Mouse (Mus musculus): Measurements from ENCODE around the gene Olfr764-ps1. TPM values are rescaled to one million over a fixed set of nuclear protein-coding genes. Genes with fewer than 3 reads are reported as not detected.
"Not testable (repeated sequence)": the region's sequence is repeated elsewhere in the genome, so short reads cannot be mapped to it uniquely, and the experiment has no call there.

Olfr764-ps1 gene
- polyA plus RNA-seq (2016; fragmentation: Nextera tagmentation; extraction: Ambion mirVana) = not detected in 2 replicates

DNA sequence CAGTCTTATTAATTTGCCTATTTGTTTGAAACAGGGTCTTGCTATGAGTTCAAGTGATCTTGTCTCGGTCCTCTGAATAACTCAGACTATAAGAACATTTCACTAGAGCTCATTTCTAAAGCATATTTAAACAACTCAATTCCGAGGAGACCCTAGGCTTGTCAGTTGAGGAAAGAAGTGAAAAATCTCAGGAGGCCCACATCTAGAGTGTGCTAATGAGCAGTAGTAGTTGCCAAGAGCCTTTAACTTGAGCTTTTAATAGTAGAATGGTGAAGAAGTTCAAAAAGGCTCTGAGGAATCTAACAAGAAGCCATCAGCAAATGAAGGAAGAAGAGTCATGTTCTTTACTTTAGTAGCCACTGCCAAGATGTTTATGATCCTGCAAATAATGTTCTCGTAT, at the start of gene Olfr764-ps1:
Gene Olfr764-ps1, minus strand, starts transcription at position 101 of the 400 bp plus-strand sequence.
- WGBS = 80% methylated on average over 3 of the region's 3 CpGs

DNA sequence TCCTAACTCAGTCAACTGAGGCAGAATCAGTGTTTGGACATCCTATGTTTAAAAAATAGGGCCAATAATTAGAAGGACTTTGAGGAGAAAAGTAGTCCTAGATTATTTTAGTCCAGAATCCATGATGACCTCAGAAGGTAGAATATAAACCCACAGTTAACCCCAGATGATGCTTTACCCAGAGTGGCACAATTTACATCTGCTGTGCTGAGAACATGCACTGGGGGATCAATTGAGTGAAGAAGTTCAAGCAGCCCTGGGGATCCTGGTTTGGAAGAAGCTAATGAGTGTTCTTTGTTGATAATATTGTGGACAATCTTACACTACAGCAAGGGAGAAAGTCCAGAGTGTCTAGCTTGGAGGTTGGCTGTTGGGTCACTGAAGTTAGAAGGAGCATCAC, 43.1 kb upstream of the Olfr764-ps1 start, which contains the start of gene Olfr767:
Gene Olfr767, minus strand, starts transcription at position 101 of the 400 bp plus-strand sequence.
- H3K36me3 ChIP-seq; ATAC-seq (ENCODE audit: insufficient number of reproducible peaks, insufficient read depth, low FRiP score, low TSS enrichment); H3K27ac ChIP-seq; H3K4me2 ChIP-seq (replicated peaks); H3K9ac ChIP-seq; H3K4me1 ChIP-seq; H3K27me3 ChIP-seq; H3K4me3 ChIP-seq; H3K9me3 ChIP-seq: not testable (repeated sequence)

More for the DNA sequence above, at the start of gene Olfr764-ps1:
- H3K4me1 ChIP-seq = no peaks in the 10 kb centered on the region
- H3K4me3 ChIP-seq = no peak within 1 kb of the TSS
- H3K27ac ChIP-seq = no peak within 1 kb of the TSS
- no peak for ATAC-seq (ENCODE audit: insufficient number of reproducible peaks, insufficient read depth, low FRiP score, low TSS enrichment)
- no peaks in the 10 kb centered on the region for H3K9me3 ChIP-seq
- no peaks in the 10 kb centered on the region for H3K36me3 ChIP-seq
- H3K9ac ChIP-seq = no peak within 1 kb of the TSS
- no peaks in the 10 kb centered on the region for H3K27me3 ChIP-seq
- no peak within 1 kb of the TSS for H3K4me2 ChIP-seq (replicated peaks)

DNA sequence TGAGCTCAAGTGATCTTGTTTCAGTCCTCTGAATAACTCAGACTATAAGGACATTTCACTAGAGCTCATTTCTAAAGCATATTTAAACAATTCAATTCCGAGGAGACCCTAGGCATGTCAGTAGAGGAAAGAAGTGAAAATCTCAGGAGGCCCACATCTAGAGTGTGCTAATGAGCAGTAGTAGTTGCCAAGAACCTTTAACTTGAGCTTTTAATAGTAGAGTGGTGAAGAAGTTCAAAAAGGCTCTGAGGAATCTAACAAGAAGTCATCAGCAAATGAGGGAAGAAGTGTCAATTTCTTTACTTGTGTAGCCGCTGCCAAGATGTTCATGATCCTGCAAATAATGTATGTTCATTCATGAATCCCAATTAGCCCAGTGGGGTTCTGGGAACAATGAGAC, 29.2 kb upstream of the Olfr764-ps1 start, which contains the start of gene Olfr766-ps1:
Gene Olfr766-ps1, minus strand, starts transcription at position 101 of the 400 bp plus-strand sequence.
- Histone ChIP-seq H3K9me3 (no peaks in the 10 kb centered on the region), H3K9ac (no peak within 1 kb of the TSS), H3K27me3 (no peaks in the 10 kb centered on the region), H3K4me3 (no peak within 1 kb of the TSS), H3K4me2 (replicated peaks) (no peak within 1 kb of the TSS), H3K36me3 (no peaks in the 10 kb centered on the region), H3K27ac (no peak within 1 kb of the TSS), H3K4me1 (no peaks in the 10 kb centered on the region)
- ATAC-seq (ENCODE audit: insufficient number of reproducible peaks, insufficient read depth, low FRiP score, low TSS enrichment) = no peak
- 84% methylated on average over 2 of the region's 2 CpGs for WGBS

DNA sequence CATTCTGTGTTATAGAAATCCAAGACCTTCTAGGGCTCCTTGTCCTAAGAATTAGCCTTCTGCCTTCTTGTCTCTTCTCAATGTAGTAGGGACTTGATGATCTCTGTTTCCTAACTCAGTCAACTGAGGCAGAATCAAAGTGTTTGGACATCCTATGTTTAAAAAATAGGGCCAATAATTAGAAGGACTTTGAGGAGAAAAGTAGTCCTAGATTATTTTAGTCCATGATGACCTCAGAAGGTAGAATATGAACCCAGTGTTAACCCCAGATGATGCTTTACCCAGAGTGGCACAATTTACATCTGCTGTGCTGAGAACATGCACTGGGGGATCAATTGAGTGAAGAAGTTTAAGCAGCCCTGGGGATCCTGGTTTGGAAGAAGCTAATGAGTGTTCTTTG, 10.2 kb upstream of the Olfr764-ps1 start, which contains the start of gene Olfr765:
Gene Olfr765, minus strand, starts transcription at position 101 of the 400 bp plus-strand sequence.
- H3K9ac ChIP-seq; H3K36me3 ChIP-seq; H3K4me2 ChIP-seq (replicated peaks); H3K27ac ChIP-seq; H3K4me1 ChIP-seq; H3K9me3 ChIP-seq; H3K4me3 ChIP-seq; H3K27me3 ChIP-seq; ATAC-seq (ENCODE audit: insufficient number of reproducible peaks, insufficient read depth, low FRiP score, low TSS enrichment): not testable (repeated sequence)

DNA sequence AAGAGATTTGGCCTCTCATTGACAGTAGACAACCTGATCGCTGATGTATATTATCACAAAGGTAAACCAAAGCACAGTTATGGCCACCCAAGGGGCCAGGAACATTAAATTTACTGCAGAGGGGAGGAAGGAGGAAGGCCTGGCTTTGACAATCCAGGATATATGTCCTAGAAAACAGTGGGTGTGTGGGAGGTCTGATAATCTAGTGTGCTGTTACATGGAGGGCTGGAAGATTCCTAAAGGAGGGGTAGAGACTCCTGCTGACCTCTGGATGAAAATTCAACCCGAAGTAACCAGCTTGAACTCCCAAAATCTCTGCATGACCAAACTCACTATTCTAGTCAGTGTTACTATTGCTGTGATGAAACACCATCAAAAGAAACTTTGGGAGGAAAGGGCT, 11.4 kb downstream of the Olfr764-ps1 start:
- H3K4me1 ChIP-seq = no peaks in the 10 kb centered on the region
- H3K27me3 ChIP-seq = no peaks in the 10 kb centered on the region
- H3K27ac ChIP-seq = no peak overlapping the region
- no peaks in the 10 kb centered on the region for H3K36me3 ChIP-seq
- WGBS = 82% methylated on average over 2 of the region's 2 CpGs
- no peak overlapping the region for H3K4me3 ChIP-seq
- ATAC-seq (ENCODE audit: insufficient number of reproducible peaks, insufficient read depth, low FRiP score, low TSS enrichment) = no peak
- no peaks in the 10 kb centered on the region for H3K9me3 ChIP-seq
- no peak overlapping the region for H3K4me2 ChIP-seq (replicated peaks)
- no peak overlapping the region for H3K9ac ChIP-seq

DNA sequence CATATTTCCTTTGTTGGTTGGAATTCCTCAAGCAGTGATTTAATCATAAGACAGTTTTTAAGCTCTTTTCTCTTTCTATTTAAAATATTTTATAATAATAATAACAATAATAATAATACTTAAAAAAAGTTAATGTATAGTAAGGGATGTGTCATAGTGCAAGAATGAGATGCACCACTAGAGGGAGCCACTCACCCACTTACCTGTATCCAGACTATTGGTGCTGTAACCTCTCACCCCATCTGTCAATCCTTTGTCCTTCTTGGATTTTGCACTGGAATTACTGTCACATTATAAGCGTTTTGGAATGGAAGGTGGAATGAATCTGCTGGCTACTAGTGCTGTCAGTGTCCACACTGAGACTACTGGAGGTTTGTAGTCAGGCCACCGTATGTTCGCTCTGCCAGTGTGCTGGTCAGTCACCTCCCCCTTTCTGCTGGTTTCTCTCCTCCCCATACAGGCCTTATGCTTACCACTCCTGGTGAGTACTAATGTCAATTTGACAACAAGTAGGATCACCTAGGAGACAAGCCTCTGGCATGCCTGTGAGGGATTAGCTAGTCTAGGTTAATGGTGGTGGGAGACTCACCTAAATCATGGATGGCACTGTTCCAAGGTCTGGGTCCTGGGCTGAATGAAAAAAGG, 13.6 kb downstream of the Olfr764-ps1 start:
- Histone ChIP-seq H3K9me3 (no peaks in the 10 kb centered on the region), H3K4me2 (replicated peaks) (no peak overlapping the region), H3K9ac (no peak overlapping the region), H3K27ac (no peak overlapping the region), H3K27me3 (no peaks in the 10 kb centered on the region), H3K4me3 (no peak overlapping the region), H3K4me1 (no peaks in the 10 kb centered on the region), H3K36me3 (no peaks in the 10 kb centered on the region)
- 61% methylated on average over 3 of the region's 3 CpGs for WGBS
- no peak for ATAC-seq (ENCODE audit: insufficient number of reproducible peaks, insufficient read depth, low FRiP score, low TSS enrichment)

DNA sequence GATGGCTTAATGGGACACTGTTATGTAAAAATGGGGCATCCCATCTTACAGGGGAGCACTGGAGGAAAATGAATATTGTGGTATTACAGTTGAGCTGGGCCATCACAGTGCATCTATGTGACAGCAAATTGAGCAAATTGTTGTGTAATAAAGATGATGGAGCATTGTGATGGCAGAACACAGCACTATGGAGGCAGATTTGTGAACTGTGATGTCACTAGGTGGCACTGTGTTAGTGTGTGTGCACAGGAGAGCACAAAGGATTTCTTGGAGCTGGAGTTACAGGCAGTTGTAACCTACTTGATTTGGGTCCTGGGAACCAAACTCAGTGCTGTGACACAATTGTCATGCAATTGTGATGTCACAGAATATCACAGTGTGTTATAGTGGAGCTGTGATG, 16.4 kb downstream of the Olfr764-ps1 start:
- ATAC-seq (ENCODE audit: insufficient number of reproducible peaks, insufficient read depth, low FRiP score, low TSS enrichment) = no peak

DNA sequence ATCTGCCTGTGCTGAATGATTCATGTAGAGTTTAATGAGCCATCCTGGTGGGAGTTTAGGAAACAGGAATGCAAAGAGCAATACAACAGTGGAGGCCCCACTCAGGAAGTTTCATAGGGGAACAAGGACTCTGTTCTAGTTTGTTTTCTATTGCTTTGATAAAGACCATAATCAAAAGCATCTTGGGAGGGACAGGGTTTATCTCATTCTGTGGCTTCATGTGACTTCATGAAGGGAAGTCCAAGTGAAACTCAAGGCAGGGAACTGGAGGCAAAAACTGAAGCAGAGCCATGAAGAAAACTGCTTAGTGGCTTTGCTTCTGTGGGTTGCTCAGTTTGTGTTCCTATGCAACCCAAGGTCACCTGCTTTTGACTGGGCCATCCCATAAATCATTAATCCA, 25.2 kb downstream of the Olfr764-ps1 start:
- no peak for ATAC-seq (ENCODE audit: insufficient number of reproducible peaks, insufficient read depth, low FRiP score, low TSS enrichment)
- Histone ChIP-seq H3K36me3 (no peaks in the 10 kb centered on the region), H3K4me1 (no peaks in the 10 kb centered on the region), H3K4me3 (no peak overlapping the region), H3K4me2 (replicated peaks) (no peak overlapping the region), H3K9ac (no peak overlapping the region), H3K9me3 (no peaks in the 10 kb centered on the region), H3K27me3 (no peaks in the 10 kb centered on the region), H3K27ac (no peak overlapping the region)

More for the DNA sequence above, 16.4 kb downstream of the Olfr764-ps1 start:
- Histone ChIP-seq H3K4me3 (no peak overlapping the region), H3K9me3 (no peaks in the 10 kb centered on the region), H3K27ac (no peak overlapping the region), H3K9ac (no peak overlapping the region), H3K4me1 (no peaks in the 10 kb centered on the region), H3K27me3 (no peaks in the 10 kb centered on the region), H3K4me2 (replicated peaks) (no peak overlapping the region), H3K36me3 (no peaks in the 10 kb centered on the region)

DNA sequence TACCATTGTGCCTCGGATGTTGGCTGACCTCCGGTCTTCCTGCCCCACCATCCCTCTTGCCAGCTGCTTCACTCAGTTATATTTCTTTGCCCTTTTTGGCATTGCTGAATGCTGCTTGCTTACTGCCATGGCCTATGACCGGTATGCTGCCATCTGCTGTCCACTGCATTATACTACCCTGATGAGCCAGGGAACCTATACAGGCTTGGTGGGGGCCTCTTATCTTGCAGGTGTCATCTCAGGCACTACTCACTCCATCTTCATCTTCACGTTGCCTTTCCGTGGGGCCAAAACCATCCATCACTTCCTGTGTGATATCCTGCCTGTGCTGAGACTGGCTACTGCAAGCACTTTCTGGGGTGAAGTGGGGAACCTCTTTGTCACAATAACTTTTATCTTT, 28.2 kb downstream of the Olfr764-ps1 start:
- not testable (repeated sequence) for ATAC-seq (ENCODE audit: insufficient number of reproducible peaks, insufficient read depth, low FRiP score, low TSS enrichment)

DNA sequence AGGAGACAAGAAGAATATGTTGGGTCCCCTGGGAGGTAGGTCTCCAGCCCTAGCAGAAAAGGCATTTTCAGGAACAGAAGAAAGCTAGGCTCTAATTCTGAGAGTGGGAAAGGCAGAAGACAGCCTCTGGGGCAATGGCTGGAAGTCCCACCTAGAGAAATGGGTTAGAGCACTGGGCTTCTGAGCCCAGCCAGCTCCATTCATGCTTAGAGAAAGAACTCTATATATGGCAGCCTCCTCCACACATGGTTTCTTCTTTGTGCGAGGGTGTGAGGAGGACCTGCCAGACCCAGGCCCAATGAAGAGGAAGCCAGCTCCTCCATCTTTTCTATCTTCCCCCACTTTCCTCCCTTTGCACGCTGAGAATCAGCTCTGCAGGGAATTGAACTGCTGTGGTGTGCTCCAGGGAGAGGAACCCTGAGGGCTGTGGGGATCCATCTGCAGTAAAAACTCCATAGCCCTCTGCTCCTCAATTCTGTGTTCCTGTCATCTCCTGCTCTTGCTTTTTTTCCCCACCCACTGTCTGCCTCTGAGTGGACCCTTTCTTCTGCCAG, 29.3 kb downstream of the Olfr764-ps1 start, which contains the start of gene Olfr763:
Gene Olfr763, plus strand, starts transcription at position 504 of the 554 bp plus-strand sequence.
- H3K36me3 ChIP-seq = no peaks in the 10 kb centered on the region
- H3K4me2 ChIP-seq (replicated peaks) = no peak within 1 kb of the TSS
- H3K27me3 ChIP-seq = no peaks in the 10 kb centered on the region
- no peak within 1 kb of the TSS for H3K9ac ChIP-seq
- H3K9me3 ChIP-seq = no peaks in the 10 kb centered on the region
- H3K4me1 ChIP-seq = no peaks in the 10 kb centered on the region
- ATAC-seq (ENCODE audit: insufficient number of reproducible peaks, insufficient read depth, low FRiP score, low TSS enrichment) = no peak
- 67% methylated on average over 2 of the region's 2 CpGs for WGBS
- no peak within 1 kb of the TSS for H3K27ac ChIP-seq
- no peak within 1 kb of the TSS for H3K4me3 ChIP-seq

More for the DNA sequence above, 28.2 kb downstream of the Olfr764-ps1 start:
- H3K27me3 ChIP-seq; H3K4me2 ChIP-seq (replicated peaks); H3K9ac ChIP-seq; H3K9me3 ChIP-seq; H3K4me3 ChIP-seq; H3K27ac ChIP-seq; H3K4me1 ChIP-seq; H3K36me3 ChIP-seq: not testable (repeated sequence)
- 55% methylated on average over 2 of the region's 5 CpGs for WGBS

DNA sequence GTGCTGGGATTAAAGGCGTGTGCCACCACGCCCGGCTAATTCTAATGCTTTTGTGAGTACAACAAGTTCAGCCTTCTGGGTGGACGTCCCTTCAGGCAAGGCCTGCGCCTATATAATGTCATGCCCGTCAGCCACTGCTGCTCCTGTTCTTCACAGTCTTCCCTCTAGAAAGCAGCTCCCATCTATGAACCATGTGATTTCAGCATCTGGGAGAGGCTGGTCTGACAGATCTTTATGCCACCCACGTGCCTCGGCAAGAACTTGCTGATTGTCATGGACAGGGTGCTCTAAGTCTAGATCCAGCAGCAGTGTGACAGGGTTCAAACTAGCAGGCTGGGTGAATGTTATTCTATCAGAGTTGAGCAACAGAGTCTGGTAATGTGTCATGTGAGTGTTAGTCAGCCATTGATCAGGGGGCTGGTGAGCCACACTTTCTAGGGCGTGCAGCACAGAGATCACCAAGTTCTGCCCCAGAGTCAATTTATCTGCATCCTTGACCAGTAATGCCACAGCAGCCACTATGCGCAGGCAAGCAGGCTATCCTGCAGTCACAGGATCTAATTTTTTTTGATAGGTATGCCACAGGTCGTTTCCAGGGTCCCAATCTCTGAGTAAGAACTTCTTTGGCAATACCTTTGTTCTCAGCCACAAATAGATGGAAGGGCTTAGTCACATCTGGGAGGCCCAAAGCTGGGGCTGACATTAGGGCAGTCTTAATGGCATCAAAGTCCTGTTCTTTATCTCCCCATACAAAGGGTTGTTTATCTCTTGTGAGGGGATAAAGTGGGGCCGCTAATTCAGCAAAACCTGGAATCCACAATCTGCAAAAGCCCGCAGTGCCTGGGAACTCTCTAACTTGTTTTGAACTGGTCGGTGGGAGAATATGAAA, 35.4 kb downstream of the Olfr764-ps1 start:
- H3K4me1 ChIP-seq = no peaks in the 10 kb centered on the region
- WGBS = 79% methylated on average over 14 of the region's 14 CpGs

More for the DNA sequence above, 35.4 kb downstream of the Olfr764-ps1 start:
- no peak overlapping the region for H3K27ac ChIP-seq
- no peaks in the 10 kb centered on the region for H3K9me3 ChIP-seq
- no peak overlapping the region for H3K9ac ChIP-seq
- H3K4me3 ChIP-seq = no peak overlapping the region
- no peak overlapping the region for H3K4me2 ChIP-seq (replicated peaks)
- H3K27me3 ChIP-seq = no peaks in the 10 kb centered on the region
- no peaks in the 10 kb centered on the region for H3K36me3 ChIP-seq
- ATAC-seq (ENCODE audit: insufficient number of reproducible peaks, insufficient read depth, low FRiP score, low TSS enrichment) = no peak
